Mouse (Mus musculus) small intestine, adult 2 months (tissue): ENCODE measurements around the gene Setd6. TPM values are rescaled to one million over a fixed set of nuclear protein-coding genes. Genes with fewer than 3 reads are reported as not detected.
A peak's percentile ranks its signal among the peaks of the same experiment; 100 is the strongest.

Experiments used
- H3K27ac ChIP-seq: fragments of 200-500 bp; 2 replicates; pipeline ENCODE4 v1.5.1; 2012; ENCODE audit warnings: low read depth, low read length, control low read depth, inconsistent platforms; ENCODE audit not compliant: insufficient read depth
- H3K27me3 ChIP-seq: fragments of 200-500 bp; 2 replicates; pipeline ENCODE4 v1.6.1; 2012; ENCODE audit warnings: mild to moderate bottlenecking, moderate library complexity, low read length, inconsistent platforms; ENCODE audit not compliant: control insufficient read depth, insufficient read depth
- H3K36me3 ChIP-seq: fragments of 200-500 bp; 2 replicates; pipeline ENCODE4 v1.6.1; 2012; ENCODE audit warnings: mild to moderate bottlenecking, low read length, control low read depth, inconsistent platforms; ENCODE audit not compliant: control insufficient read depth, insufficient read depth
- H3K4me1 ChIP-seq: fragments of 200-500 bp; 2 replicates; pipeline ENCODE4 v1.6.1; 2012; ENCODE audit warnings: low read length, inconsistent platforms, mixed read lengths; ENCODE audit not compliant: control insufficient read depth, insufficient read depth, insufficient read length
- H3K4me3 ChIP-seq: fragments of 200-500 bp; 2 replicates; pipeline ENCODE4 v1.5.1; 2012; ENCODE audit warnings: low read depth, mild to moderate bottlenecking, control low read depth, inconsistent platforms, low read length, moderate library complexity
- CTCF ChIP-seq: fragments of 200-500 bp; IDR thresholded peaks from 2 replicates; pipeline ENCODE4 v1.5.1; 2012; ENCODE audit warnings: low read depth, mild to moderate bottlenecking, control low read depth, inconsistent platforms, low read length, moderate library complexity, mixed read lengths; ENCODE audit not compliant: insufficient replicate concordance, insufficient read length; ENCODE audit errors: extremely low read depth
- POLR2A ChIP-seq: fragments of 200-500 bp; IDR thresholded peaks from 2 replicates; pipeline ENCODE4 v1.6.1; 2012; ENCODE audit warnings: low read depth, mild to moderate bottlenecking, control low read depth, inconsistent platforms, low read length, moderate library complexity
- WGBS: fragments of 180-500 bp; shearing (Covaris S2); methylation state at CpG from one replicate; pipeline ENCODE4 v1.1.7; 2018; 5-methylcytosine and 5-hydroxymethylcytosine counted together
- polyA plus RNA-seq: library from polyadenylated mRNA; depleted of rRNA; stranded (reverse); fragments of >200 nt; gene quantifications from 2 replicates; pipeline ENCODE4 v1.2.3, GENCODE M21; 2012

The Setd6 gene
- polyA plus RNA-seq, 1 experiment = 4.0 TPM

GRCm38 (mm10) chr8:95678024-95678611 is 37.6 kb upstream of the Setd6 start:
- H3K27me3 ChIP-seq = peaks cover 33% of the 10 kb centered on the region
- under 1% methylated on average over 69 of the region's 70 CpGs for WGBS

DNA sequence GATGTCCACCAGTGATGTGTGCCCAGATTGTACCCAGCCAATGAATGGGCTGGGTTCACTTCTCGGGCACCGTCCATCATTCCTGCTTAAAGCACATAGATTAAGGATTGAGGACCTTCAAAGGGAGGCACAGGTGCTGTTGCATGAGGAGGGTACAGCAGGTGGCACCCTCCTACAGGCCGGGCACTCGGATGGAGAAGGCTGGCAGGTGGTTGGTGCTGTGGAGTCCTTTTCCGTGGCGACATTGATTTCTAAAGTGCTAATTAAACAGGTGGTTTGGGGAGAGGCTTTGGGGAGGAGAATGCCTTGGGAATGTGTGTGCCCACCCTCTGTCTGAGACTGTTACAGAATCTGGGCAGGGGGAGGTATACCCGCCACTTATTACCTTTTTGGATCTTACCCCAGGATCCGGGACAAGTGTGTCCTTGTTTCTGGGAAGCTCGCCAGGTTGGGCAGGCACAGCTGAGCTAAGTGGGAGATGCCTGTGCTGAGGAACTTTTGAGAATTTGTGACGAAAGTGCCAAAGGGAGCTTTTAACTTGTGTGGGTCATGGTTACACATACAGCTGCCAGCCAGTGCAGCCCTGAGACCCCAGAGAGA is 27.5 kb upstream of the Setd6 start:
- Histone ChIP-seq H3K27ac (no peak overlapping the region), H3K36me3 (no peaks in the 10 kb centered on the region), H3K4me3 (no peak overlapping the region), H3K27me3 (no peaks in the 10 kb centered on the region), H3K4me1 (no peaks in the 10 kb centered on the region)
- 40% methylated on average over 10 of the region's 10 CpGs for WGBS
- TF ChIP-seq CTCF (no peak), POLR2A (no peak)

More at GRCm38 (mm10) chr8:95678024-95678611, 37.6 kb upstream of the Setd6 start:
- Histone ChIP-seq H3K4me3 (peak overlapping the region; percentile 51), H3K27ac (no peak overlapping the region), H3K4me1 (peaks cover 3% of the 10 kb centered on the region; the same call in 1 of the 2 replicates), H3K36me3 (no peaks in the 10 kb centered on the region)
- TF ChIP-seq POLR2A = no peak
- TF ChIP-seq CTCF = no peak

- WGBS = 66% methylated on average over 13 of the region's 13 CpGs
- Histone ChIP-seq H3K27me3 (peaks cover 5% of the 10 kb centered on the region; the same call in 1 of the 2 replicates), H3K4me1 (no peaks in the 10 kb centered on the region), H3K27ac (no peak overlapping the region), H3K4me3 (no peak overlapping the region), H3K36me3 (no peaks in the 10 kb centered on the region)
- no peak for TF ChIP-seq CTCF
- no peak for TF ChIP-seq POLR2A
Observed at GRCm38 (mm10) chr8:95690929-95691541, 24.6 kb upstream of the Setd6 start.

DNA sequence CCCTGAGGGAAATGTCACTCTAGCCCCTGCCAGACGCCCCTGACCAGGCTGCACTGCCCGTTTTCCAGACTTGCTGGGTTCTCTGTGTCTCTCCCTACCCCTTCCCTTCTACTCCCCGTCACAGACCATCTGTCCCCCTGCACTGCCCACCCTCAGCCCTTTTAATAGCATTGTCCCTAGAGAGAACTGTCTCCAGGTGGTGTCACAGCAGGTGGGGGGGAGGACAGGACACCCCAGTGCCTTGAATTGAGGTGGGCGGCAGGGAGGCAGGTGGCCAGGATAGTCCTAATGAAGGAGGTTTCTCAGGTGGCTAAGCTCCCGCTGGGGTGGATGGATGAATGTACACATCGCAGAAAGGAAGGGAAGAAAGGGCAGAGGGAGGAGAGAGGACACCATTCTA is 21.1 kb upstream of the Setd6 start:
- 24% methylated on average over 6 of the region's 6 CpGs for WGBS

DNA sequence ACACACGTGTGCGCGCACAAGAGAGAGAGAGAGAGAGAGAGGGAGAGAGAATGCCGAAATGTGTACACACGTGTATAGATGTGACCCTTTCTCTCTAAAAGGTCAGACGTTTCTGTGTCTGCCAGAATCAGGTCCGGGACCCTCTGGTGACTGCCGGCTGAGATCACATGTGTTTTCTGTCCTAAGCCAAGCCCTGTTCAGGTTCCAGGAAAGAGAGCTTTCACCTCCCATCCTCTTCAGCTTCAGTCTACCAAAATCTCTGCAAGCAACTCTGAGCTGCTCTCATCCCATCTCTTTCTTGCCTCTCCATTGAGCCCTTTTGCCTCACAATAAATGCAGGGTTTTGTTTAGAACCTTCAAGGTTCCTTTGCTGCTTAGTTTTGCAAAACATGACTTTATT is 19.0 kb upstream of the Setd6 start:
- H3K4me3 ChIP-seq = no peak overlapping the region
- TF ChIP-seq POLR2A (no peak), CTCF (no peak)
- H3K36me3 ChIP-seq = no peaks in the 10 kb centered on the region
- 62% methylated on average over 8 of the region's 8 CpGs for WGBS
- no peak overlapping the region for H3K27ac ChIP-seq
- H3K27me3 ChIP-seq = peaks cover 7% of the 10 kb centered on the region; the same call in 1 of the 2 replicates
- no peaks in the 10 kb centered on the region for H3K4me1 ChIP-seq

More for the DNA sequence above, 21.1 kb upstream of the Setd6 start:
- TF ChIP-seq CTCF (no peak), POLR2A (no peak)
- Histone ChIP-seq H3K36me3 (no peaks in the 10 kb centered on the region), H3K4me3 (no peak overlapping the region), H3K4me1 (no peaks in the 10 kb centered on the region), H3K27me3 (peaks cover 7% of the 10 kb centered on the region; the same call in 1 of the 2 replicates), H3K27ac (no peak overlapping the region)

GRCm38 (mm10) chr8:95697128-95697527 is 18.6 kb upstream of the Setd6 start:
- H3K4me3 ChIP-seq = no peak overlapping the region
- WGBS = 4% methylated on average over 11 of the region's 11 CpGs
- no peaks in the 10 kb centered on the region for H3K36me3 ChIP-seq
- no peaks in the 10 kb centered on the region for H3K4me1 ChIP-seq
- TF ChIP-seq POLR2A = no peak
- TF ChIP-seq CTCF = peak; percentile 76
- H3K27me3 ChIP-seq = peaks cover 7% of the 10 kb centered on the region; the same call in 1 of the 2 replicates
- H3K27ac ChIP-seq = no peak overlapping the region

- Histone ChIP-seq H3K4me3 (no peak overlapping the region), H3K4me1 (no peaks in the 10 kb centered on the region; the same call in 1 of the 2 replicates), H3K27ac (no peak overlapping the region), H3K27me3 (peaks cover 7% of the 10 kb centered on the region; the same call in 1 of the 2 replicates), H3K36me3 (no peaks in the 10 kb centered on the region)
- WGBS = 20% methylated on average over 6 of the region's 6 CpGs
- TF ChIP-seq CTCF (no peak), POLR2A (no peak)
Observed at GRCm38 (mm10) chr8:95698179-95698578, 17.5 kb upstream of the Setd6 start.
